Mouse (Mus musculus): ENCODE measurements around the gene Taok1. TPM values are rescaled to one million over a fixed set of nuclear protein-coding genes. Genes with fewer than 3 reads are reported as not detected.
A peak's percentile ranks its signal among the peaks of the same experiment; 100 is the strongest.
"Not testable (repeated sequence)": the region's sequence is repeated elsewhere in the genome, so short reads cannot be mapped to it uniquely, and the experiment has no call there.

The Taok1 gene
- polyA plus RNA-seq, 1 experiment from 2014 or later = 23.7 TPM

DNA sequence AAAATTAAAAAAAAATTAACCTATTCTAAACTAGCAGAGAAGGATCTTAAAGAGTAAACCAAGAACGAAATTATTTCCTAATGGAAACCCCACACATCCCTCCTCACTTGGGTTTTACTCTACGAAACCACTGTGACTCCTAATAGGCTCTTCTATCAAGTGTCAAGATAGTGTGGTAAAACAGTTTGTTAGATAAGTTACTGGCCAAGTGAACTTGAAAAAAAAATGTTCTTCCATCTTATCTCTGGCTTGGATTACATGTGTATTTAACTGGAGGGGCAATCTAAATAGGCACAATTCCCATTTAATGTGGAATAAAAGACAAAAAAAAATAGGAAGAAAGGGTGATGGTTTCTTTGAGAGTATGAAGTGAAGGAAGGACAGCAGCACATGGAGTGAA lies 76.8 kb downstream of the Taok1 start:
- Histone ChIP-seq H3K4me2 (no peak overlapping the region), H3K4me3 (no peak overlapping the region), H3K36me3 (peaks cover 9% of the 10 kb centered on the region), H3K9ac (no peak overlapping the region), H3K9me3 (no peaks in the 10 kb centered on the region), H3K27ac (no peak overlapping the region), H3K4me1 (replicated peaks) (no peaks in the 10 kb centered on the region), H3K27me3 (no peaks in the 10 kb centered on the region)
- WGBS = 96% methylated on average over 2 of the region's 2 CpGs
- no peak for ATAC-seq (ENCODE audit: low FRiP score)

DNA sequence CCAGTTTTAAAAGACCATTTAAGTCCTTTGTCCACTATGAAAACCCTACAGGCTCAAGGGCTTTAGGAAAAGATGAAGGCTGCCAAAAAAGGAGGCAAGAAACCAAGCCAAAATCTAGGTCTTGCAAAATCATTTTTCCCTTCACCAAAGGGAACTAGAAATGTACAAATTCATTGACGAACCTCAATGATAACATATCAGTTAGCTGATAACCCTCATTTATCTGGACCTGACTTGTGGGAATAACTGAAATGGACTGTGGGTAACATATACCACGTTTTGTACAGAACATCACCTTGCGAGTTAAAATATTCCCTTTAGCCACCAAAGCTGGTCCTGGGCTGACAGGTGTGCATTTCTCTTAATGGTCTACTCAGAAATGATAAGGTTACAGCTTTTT lies 78.0 kb downstream of the Taok1 start:
- no peaks in the 10 kb centered on the region for H3K27me3 ChIP-seq
- H3K4me3 ChIP-seq = no peak overlapping the region
- peaks cover 5% of the 10 kb centered on the region for H3K36me3 ChIP-seq
- H3K4me2 ChIP-seq = no peak overlapping the region
- 93% methylated on average over 3 of the region's 3 CpGs for WGBS
- H3K4me1 ChIP-seq (replicated peaks) = no peaks in the 10 kb centered on the region
- no peak for ATAC-seq (ENCODE audit: low FRiP score)
- no peak overlapping the region for H3K27ac ChIP-seq
- no peak overlapping the region for H3K9ac ChIP-seq
- no peaks in the 10 kb centered on the region for H3K9me3 ChIP-seq

DNA sequence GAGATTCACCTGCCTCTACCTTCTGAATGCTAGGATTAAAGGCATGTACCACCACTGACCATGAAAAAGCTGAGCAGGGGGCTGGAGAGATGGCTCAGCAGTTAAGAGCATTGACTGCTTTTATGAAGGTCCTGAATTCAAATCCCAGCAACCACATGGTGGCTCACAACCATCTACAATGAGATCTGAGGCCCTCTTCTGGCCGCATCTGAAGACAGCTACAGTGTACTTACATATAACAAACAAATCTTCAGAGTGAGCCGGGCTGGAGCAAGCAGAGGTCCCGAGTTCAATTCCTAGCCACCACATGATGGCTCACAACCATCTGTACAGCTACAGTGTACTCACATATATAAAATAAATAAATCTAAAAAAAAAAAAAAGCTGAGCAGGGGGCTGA lies 79.2 kb downstream of the Taok1 start:
- H3K36me3 ChIP-seq; H3K27me3 ChIP-seq; H3K9ac ChIP-seq; H3K27ac ChIP-seq; ATAC-seq (ENCODE audit: low FRiP score); H3K9me3 ChIP-seq; H3K4me2 ChIP-seq; H3K4me1 ChIP-seq (replicated peaks); H3K4me3 ChIP-seq: not testable (repeated sequence)
- WGBS = 90% methylated on average over 3 of the region's 3 CpGs

DNA sequence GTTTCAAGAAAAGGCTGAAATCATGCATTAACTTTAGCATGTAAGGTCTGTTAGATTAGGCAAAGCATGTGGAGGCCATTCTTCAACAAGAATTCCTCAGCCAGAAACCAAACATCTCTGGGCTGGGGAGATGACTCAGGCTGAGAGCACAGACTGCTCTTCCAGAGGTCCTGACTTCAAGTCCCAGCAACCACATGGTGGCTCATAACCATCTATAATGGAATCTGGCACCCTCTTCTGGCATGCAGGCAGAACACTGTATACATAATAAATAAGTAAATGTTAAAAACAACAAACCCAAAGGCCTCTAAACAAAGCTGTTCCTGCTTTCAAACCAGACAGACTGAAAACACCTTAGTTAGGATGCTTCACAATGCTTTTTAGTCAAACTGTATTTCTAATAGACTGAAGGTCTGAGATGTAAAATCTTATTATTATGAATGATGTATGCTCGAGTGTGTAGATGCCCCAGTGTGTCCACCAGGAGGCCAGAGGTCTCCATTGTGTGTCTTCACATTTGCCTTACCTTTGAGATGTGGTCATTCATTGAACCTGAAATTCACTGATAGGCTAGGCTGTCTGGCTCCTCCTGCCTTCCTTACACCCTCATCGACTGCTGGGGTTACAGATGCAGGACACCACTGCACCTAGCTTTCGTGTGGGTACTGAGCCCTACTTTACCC lies 81.7 kb downstream of the Taok1 start:
- no peak overlapping the region for H3K4me2 ChIP-seq
- 77% methylated on average over 3 of the region's 3 CpGs for WGBS
- H3K27me3 ChIP-seq = no peaks in the 10 kb centered on the region
- no peaks in the 10 kb centered on the region for H3K9me3 ChIP-seq
- ATAC-seq (ENCODE audit: low FRiP score) = no peak
- peaks cover 5% of the 10 kb centered on the region; the same call in 1 of the 2 replicates for H3K36me3 ChIP-seq
- no peak overlapping the region for H3K4me3 ChIP-seq
- H3K27ac ChIP-seq = no peak overlapping the region
- 0 out of 2 replicates have a peak, but pooled peaks cover 3% of the 10 kb centered on the region for H3K4me1 ChIP-seq (replicated peaks)
- no peak overlapping the region for H3K9ac ChIP-seq

DNA sequence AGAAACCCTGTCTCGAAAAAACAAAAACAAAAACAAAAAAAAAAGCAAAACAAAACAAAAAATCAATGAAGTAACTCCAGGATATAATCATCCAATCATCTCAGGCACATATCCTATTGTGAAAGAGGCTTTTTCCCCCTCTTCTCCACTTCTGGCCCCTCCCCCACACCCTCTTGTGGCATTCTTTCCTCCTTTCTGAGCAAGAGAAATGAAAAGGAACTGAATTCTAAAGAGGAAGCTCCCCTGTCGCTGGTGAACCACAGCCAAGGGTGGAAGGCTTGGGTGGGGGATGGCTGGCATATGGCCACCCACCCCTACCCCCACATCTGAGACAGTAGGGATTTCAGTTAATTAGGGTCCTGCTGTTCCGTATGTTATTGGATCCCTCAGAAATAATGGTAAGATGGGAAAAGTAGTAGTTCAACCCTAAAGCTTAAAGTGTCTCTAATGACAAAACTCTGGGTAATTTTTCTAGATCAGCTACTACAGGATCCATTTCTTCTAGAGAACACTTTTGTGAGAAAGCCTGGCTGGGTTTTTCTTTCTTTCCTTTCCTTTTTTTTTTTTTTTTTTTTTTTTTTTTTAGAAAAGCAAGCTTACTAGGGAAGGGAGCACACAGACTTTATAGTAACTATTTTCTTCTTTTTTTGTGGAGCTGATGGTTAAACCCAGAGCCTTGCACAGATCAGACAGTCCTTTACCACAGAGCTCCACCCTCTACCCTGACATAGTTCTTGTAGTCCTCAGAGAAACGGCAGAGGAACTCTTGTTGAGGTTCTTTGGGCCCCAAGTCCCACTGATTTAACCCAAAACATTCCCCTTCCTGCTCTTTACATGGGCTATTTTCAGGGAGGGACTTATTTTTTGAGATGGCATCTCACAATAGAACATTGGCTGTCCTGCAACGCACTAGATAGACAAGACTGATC lies 86.8 kb downstream of the Taok1 start:
- H3K36me3 ChIP-seq = no peaks in the 10 kb centered on the region
- H3K27ac ChIP-seq = no peak overlapping the region
- no peak for ATAC-seq (ENCODE audit: low FRiP score)
- H3K9me3 ChIP-seq = no peaks in the 10 kb centered on the region
- peaks cover 29% of the 10 kb centered on the region for H3K4me1 ChIP-seq (replicated peaks)
- 51% methylated on average over 5 of the region's 5 CpGs for WGBS
- H3K4me2 ChIP-seq = no peak overlapping the region
- H3K9ac ChIP-seq = no peak overlapping the region
- peaks cover 19% of the 10 kb centered on the region for H3K27me3 ChIP-seq
- H3K4me3 ChIP-seq = no peak overlapping the region

DNA sequence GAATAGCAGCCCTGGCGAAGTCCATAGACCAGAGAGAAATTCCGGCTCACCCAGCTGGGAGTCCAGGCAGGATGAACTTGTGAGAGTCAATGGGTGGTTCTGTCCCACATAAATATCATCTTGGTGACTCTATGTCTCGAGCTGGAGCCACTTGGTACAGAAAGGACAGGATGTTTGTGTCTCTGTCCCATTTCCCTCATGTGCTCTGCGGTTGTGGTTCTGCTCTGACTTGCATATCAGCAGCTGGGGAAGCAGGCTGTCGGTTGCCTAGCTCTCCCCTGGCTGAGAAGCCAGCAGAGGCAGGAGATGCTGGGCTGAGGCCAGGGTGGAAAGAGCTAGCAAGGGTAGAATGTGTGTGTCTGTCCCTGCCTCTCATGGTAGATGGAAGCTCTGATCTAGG lies 88.6 kb downstream of the Taok1 start, which contains the start of gene Gm10392:
Gene Gm10392, minus strand, starts transcription at position 156 of the 400 bp plus-strand sequence.
- Histone ChIP-seq H3K9ac (no peak within 1 kb of the TSS; the same call in 1 of the 2 replicates), H3K27ac (peak within 1 kb of the TSS; percentile 8), H3K4me3 (no peak within 1 kb of the TSS), H3K4me1 (replicated peaks) (peaks cover 48% of the 10 kb centered on the region), H3K36me3 (no peaks in the 10 kb centered on the region), H3K9me3 (no peaks in the 10 kb centered on the region), H3K27me3 (peaks cover 37% of the 10 kb centered on the region), H3K4me2 (no peak within 1 kb of the TSS)
- no peak for ATAC-seq (ENCODE audit: low FRiP score)
- 73% methylated on average over 5 of the region's 5 CpGs for WGBS

DNA sequence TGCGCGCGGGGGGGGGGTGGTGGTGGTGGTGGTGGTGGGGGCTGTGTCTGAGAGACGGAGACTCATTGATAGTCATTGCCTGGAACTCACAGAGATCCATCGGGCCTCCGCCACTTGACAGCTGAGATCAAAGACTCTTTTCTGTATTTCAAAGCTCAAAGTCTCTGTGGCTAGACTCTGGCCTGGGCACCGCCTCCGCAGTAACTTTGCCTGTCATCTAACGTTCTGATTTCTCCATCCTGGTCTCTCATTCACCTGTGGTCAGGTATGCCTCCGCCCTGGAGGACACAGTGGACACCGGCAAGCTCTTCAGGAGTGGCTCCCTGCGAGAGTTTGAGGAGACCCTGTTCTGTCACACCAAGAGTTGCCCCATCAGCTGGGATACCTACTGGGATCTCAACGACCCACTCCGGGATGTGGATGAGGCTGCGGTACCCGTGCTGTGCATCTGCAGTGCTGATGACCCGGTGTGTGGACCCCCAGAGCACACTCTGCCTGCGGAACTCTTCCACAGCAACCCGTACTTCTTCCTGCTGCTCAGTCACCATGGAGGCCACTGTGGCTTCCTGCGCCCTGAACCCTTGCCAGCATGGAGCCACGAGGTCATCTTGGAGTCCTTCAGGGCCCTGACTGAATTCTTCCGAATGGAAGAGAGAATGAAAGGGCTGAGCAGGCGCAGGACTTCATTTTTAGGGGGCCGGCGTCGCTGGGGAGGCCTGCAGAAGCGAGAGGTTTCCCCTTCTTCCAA lies 89.4 kb downstream of the Taok1 start:
- H3K9ac ChIP-seq = no peak overlapping the region; the same call in 1 of the 2 replicates
- H3K36me3 ChIP-seq = no peaks in the 10 kb centered on the region
- peak overlapping the region; percentile 8 for H3K27ac ChIP-seq
- peaks cover 55% of the 10 kb centered on the region for H3K4me1 ChIP-seq (replicated peaks)
- H3K4me2 ChIP-seq = no peak overlapping the region
- peaks cover 44% of the 10 kb centered on the region for H3K27me3 ChIP-seq
- H3K4me3 ChIP-seq = no peak overlapping the region
- no peak for ATAC-seq (ENCODE audit: low FRiP score)
- WGBS = 76% methylated on average over 27 of the region's 27 CpGs
- no peaks in the 10 kb centered on the region for H3K9me3 ChIP-seq

DNA sequence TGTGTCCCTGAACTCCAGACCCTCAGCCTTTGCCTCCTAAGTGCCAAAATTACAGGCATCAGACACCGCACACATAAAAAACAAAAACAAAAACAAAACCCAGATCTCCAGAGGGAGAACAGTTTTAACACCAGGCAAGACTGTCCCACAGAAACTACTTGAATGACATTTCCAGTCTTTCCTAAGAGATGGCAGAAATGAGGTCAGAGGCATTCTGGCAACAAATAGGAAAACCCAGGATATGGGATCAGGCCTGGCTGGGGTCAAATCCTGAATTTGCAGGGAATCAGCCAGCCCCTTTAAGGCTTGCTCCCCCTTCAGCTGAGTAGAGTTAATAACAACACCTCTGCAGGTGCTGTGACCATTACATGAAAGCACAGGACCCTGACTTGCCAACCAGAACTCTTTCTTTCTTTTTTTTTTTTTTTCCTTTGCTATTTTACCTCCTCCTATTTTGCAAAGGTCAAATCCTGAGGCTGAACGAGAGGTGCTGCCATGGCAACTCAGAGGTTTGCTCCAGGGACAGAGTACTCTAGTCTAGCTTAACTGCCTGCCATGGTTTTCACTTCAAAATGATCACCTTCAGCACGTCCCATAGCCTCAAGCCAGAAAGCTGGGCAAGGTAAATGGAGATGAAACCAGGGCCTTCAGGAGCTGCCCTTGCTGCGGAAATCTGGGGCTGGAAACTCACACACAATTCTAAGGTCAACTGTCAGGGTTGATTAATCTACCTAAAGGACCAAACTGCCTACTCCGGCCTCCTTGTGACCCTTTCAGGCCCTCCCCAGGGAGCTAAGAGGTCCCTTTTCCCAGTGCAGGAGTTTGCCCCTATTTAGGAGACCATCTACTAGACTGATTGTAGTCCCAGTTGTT lies 90.8 kb downstream of the Taok1 start:
- H3K4me2 ChIP-seq = no peak overlapping the region
- WGBS = 37% methylated on average over 5 of the region's 5 CpGs
- no peak overlapping the region for H3K4me3 ChIP-seq
- H3K4me1 ChIP-seq (replicated peaks) = peaks cover 64% of the 10 kb centered on the region
- H3K27ac ChIP-seq = no peak overlapping the region
- H3K9me3 ChIP-seq = no peaks in the 10 kb centered on the region
- H3K27me3 ChIP-seq = peaks cover 48% of the 10 kb centered on the region
- H3K36me3 ChIP-seq = no peaks in the 10 kb centered on the region
- no peak for ATAC-seq (ENCODE audit: low FRiP score)
- H3K9ac ChIP-seq = no peak overlapping the region

DNA sequence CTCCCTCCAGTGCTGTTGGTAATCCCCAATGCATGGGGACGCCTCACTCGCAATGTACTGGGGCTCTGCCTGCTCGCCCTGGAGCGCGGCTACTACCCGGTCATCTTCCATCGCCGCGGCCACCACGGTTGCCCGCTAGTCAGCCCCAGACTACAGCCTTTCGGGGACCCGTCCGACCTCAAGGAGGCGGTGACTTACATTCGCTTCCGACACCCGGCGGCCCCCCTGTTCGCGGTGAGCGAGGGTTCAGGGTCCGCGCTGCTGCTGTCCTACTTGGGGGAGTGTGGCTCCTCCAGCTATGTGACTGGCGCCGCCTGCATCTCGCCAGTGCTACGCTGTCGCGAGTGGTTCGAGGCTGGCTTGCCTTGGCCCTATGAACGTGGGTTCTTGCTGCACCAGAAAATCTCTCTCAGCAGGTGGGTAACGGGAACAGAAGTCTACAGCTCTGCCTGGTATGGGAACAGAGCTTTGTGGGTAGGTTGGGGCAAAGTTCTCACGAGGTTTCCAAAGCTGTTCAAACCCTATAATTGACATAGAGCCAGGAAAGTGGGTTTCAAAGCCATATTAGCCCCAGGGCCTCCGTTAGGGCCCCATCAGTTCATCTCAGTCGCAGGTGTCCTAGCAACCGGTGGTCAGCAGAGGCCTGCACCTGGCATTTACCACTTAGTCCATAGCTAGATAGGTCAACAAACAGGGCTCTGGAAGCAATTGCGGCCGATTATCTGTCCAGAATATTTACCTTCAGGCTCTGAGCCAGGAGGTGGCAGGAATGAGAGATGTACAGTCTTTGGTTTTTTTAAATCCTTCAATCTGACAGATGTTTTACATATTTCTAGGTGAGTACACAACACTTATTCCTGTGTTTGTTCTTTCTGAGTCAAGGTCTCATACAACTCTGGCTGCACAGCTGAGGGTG lies 91.7 kb downstream of the Taok1 start, which contains the start of gene Trp53i13:
Gene Trp53i13, minus strand, starts transcription at position 344 of the 916 bp plus-strand sequence.
- H3K27me3 ChIP-seq = peaks cover 48% of the 10 kb centered on the region
- 6% methylated on average over 39 of the region's 39 CpGs for WGBS
- peak within 1 kb of the TSS; percentile 51 for H3K4me3 ChIP-seq
- ATAC-seq (ENCODE audit: low FRiP score) = 0 out of 2 replicates have a peak, but pooled peaks have one; percentile 21
- no peak within 1 kb of the TSS for H3K27ac ChIP-seq
- H3K4me1 ChIP-seq (replicated peaks) = peaks cover 61% of the 10 kb centered on the region
- H3K9ac ChIP-seq = peak within 1 kb of the TSS; percentile 71
- no peaks in the 10 kb centered on the region for H3K9me3 ChIP-seq
- H3K4me2 ChIP-seq = peak within 1 kb of the TSS; percentile 96
- no peaks in the 10 kb centered on the region for H3K36me3 ChIP-seq

DNA sequence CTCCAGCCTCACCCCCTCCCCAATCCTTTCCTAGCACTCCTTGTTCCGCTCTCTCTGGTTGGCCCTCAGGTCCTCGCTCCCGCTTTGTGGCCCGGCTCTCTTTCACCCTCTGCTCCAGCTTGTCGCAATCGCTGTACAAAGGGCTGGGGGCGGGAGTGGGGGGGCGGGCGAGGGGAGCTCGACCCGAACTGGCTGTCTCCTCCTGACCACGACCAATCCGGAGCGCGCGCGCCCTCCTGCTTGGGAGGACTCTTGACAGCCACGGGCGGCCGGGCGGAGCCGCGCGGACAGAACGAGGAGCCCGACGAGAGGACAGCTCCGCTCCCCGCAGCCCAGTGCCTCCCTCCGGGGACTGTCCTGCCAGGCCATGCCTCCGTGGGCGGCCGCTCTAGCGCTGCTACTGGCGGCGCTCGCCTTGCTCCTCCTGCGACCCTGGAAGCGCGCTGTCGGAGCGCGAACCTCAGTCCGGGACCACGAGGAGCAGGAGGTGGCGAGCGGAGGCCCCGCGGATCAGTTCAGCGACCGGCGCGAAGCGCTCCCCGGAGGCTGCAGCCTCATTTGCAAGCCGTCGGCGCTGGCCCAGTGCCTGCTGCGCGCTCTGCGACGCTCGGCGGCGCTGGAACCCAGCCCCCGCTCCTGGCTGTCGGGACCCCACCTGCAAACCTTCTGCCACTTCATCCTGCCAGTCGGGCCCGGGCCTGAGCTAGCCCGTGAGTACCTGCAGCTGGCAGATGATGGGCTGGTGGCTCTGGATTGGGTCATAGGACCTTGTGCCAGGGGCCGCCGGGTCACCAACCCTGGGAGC lies 92.6 kb downstream of the Taok1 start, which contains the start of gene Abhd15:
Gene Abhd15, plus strand, starts transcription at position 290 of the 805 bp plus-strand sequence.
- WGBS = under 1% methylated on average over 64 of the region's 72 CpGs
- H3K9ac ChIP-seq = peak within 1 kb of the TSS; percentile 71
- ATAC-seq (ENCODE audit: low FRiP score) = peak; percentile 49; the same call in 1 of the 2 replicates
- peaks cover 48% of the 10 kb centered on the region for H3K27me3 ChIP-seq
- H3K27ac ChIP-seq = no peak within 1 kb of the TSS
- H3K4me2 ChIP-seq = peak within 1 kb of the TSS; percentile 96
- H3K4me1 ChIP-seq (replicated peaks) = peaks cover 54% of the 10 kb centered on the region
- peak within 1 kb of the TSS; percentile 51 for H3K4me3 ChIP-seq
- no peaks in the 10 kb centered on the region for H3K9me3 ChIP-seq
- H3K36me3 ChIP-seq = no peaks in the 10 kb centered on the region

All from hindbrain, embryonic 13.5 days (tissue).